Mouse (Mus musculus): ENCODE measurements around the gene Exosc9.

GRCm38 (mm10) chr3:36613908-36614255, 61.5 kb downstream of the Exosc9 start:
- TF ChIP-seq CTCF (IDR thresholded peaks at IDR 0.05) (no peak), EP300 (IDR thresholded peaks at IDR 0.05) (no peak)

All from lung, postnatal 0 days (tissue).